Mouse (Mus musculus) right cerebral cortex, postnatal 10 days (tissue): ENCODE measurements around the gene Fam81b.
"Not testable (repeated sequence)": the region's sequence is repeated elsewhere in the genome, so short reads cannot be mapped to it uniquely, and the experiment has no call there.

ENCODE experiments used
- DNase-seq, 2 experiments: peaks; one replicate each; pipeline ENCODE4 v3.0.0; 2021; ENCODE audit warnings: low spot score in 2 of 2

Fam81b gene

DNA sequence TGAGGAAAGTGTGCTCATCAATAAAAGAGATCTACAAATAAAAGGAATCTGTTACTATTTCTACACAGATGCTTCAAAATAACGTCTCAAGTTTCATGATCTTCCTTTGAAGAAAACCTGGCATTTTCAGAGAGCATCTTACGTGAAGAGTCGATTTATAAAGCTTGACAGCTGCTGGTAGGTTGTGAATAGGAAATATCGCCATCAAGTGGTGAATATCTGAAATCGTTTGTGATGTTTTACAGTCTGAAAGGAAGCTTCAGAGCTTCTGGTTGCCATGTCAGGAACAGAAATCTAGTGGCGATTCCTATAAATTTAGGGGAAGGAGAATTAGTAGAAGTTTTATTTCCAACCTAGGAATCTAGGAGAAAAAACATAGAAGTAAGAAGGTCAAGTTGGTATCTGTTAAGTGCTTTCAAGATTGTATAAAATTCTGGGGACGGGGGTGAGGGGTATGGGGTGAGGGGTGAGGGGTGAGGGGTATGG lies at the start of gene Fam81b:
TSS of gene Fam81b (minus strand) at position 436 of the 486 bp plus-strand sequence.
- no peak for DNase-seq

GRCm38 (mm10) chr13:76345941-76346340 lies 41.1 kb upstream of the Fam81b start:
- DNase-seq = not testable (repeated sequence)

GRCm38 (mm10) chr13:76318635-76319034 lies 13.8 kb upstream of the Fam81b start:
- peak; percentile 55 to 72 for DNase-seq

DNA sequence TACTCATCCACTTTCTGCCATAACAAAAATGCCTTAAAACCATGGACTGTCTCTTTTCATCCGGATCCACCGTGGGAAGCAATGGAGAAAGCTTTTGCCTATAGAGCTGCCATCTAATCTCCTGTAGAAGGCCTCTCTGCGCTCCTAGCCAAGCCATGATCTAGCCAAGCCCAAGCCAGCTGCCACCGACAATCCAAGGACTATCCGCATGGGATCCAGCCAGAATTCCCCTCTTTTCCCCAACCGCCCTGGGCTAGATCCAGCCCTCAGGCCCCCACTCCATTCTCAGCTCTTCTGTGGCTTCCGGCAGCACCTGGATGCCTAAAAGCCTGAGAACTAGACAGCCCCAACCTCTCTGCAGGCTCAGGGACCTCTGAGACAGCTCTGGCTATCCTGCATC lies 6.7 kb upstream of the Fam81b start:
- DNase-seq = no peak

DNA sequence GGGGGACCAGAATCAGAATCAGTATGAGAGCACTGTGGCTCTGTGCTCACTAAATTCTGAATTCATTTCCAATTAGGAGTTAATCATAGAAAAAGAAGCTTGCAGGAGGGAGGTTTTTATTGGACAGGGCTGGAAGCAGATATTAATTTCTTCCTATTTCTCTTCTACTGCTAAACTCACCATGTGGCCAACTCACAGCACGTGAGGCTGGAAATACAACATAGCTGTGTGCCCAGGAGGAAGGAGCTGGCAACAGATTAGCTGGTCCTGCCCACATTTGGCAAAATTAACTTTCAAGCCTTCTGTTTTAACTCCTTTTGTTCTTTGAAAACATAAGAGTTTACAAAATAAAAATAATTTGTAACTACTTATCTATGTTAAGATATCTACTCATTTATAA lies 3.9 kb upstream of the Fam81b start:
- peak; percentile 39 to 42 for DNase-seq

DNA sequence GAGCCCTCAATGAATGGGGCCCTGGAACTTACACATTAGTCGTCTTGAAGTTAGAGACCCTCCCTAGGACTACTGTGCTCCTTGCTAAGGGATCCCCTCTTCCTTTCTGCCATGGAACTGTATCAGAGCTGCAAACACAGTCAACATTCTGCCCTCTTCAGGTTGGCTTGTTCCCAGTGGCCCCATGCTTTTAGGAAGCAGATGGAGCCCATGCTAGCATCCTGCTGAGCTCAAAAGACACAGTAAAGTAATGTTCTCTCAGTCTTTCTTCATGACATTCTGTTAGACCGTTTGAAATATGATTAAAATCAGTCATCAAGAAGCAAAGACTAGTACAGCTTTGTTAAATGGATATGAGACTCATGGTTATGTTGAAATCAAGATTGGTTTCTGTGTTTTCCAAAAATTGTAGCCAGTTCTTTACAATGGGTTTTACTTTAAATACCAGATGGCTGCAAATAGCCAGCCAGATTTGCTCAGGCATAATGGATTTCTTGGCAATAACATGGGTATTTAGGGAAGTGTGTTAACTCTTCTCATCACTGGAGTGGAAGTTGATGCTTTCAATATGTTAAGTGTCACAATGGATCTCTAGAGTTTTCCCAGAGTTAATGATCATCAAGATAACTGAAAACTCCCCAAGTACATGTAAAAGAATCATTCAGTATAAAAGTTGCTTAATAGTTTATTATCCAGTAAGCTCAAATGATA lies 938 bp upstream of the Fam81b start:
- peak; percentile 30 to 31 for DNase-seq

DNA sequence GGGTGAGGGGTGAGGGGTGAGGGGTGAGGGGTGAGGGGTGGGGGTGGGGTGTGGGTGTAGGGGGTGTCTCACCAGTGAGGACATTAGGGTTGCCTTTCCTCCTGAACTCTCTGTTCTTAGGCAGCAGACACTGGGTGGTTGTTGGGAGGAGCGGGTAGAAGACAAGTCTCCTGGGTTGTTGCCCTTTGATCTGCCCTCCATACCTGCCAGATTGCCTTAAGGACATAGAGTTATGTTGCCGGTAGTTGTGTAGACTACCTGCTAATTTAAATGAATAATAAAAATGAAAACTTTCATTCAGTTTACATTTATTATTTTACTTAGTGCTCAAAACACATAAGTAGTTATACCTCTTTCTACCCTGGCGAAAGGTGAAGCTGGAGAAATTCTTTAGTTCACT lies 369 bp upstream of the Fam81b start:
- no peak for DNase-seq

DNA sequence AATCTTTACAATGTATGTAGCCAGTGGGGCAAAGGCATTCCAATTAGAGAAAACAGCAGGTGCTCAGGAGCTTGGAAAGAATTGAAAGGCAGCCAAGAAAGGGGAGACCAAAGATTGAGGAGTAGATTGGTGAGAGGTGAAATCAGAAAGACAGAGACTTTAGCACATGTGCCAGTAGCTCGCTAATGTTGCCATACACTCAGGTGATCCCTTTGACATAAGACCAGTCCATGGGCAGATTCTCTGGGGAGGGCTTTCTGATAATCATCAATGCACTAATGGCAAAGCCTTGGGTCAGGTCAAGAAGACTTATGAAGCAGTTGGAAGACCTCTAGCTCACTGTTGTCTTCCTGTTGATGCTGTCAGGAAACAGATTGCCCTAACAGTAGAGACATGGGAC lies 671 bp downstream of the Fam81b start:
- no peak for DNase-seq

DNA sequence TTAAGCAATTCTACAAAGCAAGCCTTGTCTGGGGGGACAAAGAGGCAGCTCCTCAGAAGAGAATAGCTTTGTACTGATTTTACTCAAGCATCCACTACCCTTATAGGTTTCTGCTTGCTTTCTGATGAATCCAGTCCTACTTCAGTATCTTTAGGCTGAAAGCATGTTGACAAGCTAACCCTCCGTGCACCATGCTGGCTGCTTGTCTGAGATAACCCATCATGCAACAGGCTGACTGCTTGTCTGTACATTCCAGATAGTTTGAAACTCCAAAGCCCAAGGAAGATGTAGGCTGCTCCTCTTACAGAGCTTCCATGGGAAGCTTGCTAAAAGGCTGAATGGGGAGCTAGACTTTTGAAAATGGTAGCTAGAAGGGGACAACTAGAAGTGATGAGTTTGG lies 1.7 kb downstream of the Fam81b start:
- no peak for DNase-seq

DNA sequence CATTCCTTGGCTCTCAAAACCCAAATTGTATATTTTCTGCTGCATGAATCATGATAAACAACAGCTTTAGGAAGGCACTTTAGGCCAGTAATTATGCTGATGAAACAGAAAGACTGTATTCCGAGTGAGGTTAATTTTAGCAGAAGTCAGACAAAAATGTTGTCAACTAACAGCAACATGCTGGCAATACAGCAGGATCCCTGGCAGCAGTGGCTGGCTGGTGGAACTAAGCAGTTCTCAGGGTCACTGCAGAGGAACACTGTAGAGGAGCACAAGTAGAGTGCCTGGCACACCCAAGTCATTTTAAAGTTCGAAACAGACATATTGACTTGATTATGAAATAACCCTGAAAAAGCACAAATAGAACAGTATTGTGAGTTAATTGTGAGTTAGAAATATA lies 2.8 kb downstream of the Fam81b start:
- peak; percentile 33 to 40 for DNase-seq

DNA sequence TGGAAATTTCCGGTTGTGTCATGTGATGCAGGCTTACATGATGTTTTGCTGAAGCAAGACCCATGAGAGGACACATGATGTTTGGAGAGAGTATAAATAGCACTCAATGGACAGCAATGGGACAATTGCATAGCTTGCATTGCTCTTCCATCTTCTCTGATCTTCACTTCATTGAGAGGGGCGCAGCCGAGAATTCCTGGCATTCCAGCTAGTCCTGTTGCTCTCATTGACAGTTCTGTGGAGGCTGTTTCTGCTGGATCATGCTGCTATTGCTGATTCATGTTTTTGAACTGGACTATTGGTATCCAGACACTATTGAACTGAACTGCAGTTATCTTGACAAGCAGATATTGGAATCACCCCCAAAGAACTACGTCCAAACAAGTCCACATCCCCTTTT lies 12.8 kb downstream of the Fam81b start:
- DNase-seq = no peak

DNA sequence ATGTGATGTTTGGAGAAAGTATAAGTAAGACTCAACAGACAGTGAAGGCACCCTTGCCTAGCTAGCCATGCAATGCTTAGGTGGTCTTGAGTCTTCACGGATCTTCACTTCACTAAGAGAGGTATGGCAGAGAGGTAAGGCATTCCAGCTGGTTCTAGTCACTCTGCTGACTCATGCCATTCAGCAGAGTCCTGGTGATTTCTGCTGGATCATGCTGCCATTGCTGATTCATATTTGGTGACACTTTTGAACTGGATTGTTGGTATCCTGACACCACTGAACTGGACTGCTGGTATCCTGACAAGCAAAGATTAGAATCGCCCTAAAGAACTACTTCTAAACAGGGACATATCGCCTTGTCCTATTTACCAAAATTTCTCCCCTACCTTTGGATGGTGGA lies 20.3 kb downstream of the Fam81b start:
- no peak for DNase-seq

GRCm38 (mm10) chr13:76264361-76265026 lies 40.4 kb downstream of the Fam81b start:
- peak; percentile 25 to 41 for DNase-seq

DNA sequence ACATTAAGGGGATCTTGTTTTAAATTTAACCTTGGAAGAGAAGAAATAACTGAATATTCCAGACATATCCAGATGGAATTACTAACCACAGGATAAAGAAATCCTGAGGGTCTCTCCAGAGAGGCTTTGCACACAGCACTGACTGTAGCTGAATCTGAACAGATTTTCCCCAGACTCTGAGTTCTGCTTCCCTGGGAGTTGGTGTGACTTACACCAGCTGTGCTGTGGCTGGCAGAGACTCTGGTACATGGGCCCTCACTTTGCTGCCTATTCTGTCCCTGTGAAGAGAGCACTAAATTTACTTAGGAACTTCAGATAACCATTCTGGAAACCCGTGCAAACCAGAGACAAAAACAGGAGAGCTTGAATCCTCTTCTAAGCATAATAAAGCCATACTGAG lies 46.1 kb downstream of the Fam81b start:
- peak; percentile 72 to 86 for DNase-seq

DNA sequence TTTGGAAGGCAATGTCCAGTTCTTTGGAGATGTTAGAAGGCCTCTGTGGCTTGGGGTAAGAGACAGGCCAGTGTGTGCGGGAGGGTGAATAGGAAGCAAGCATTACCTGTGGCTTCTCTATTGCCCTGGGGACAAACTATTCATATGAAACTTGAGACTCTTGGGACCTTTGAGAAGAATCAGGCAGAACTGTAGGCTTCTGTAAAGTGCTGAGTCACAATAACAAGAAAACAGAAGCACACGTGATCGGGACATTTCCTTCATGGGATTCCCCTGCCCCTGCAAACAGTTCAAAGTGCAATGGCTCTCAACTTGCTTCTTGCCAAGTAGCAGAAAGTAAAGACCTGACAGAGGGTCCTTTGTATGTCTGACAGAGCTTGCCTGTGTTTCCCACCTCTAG lies 48.5 kb downstream of the Fam81b start:
- DNase-seq = no peak

DNA sequence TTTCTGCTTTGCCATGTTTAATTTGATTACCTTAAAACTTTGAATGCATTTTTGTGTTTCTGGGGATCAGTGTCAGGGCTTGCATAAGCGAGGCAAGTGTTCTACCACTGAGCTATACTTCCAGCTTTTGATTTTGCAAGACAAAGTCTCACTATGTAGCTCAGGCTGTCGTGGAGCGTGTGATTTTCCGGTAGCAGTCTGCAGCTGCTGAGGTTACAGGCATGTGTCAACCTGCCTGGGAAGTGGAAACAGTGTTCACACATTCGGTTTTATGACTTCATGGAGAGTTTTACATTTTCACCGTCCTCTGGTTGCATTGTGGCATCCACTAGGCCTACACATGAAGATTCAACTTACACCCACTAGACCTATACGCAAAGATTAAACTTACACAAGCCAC lies 54.8 kb downstream of the Fam81b start:
- DNase-seq = no peak

GRCm38 (mm10) chr13:76249066-76249465 lies 55.8 kb downstream of the Fam81b start:
- DNase-seq = no peak

DNA sequence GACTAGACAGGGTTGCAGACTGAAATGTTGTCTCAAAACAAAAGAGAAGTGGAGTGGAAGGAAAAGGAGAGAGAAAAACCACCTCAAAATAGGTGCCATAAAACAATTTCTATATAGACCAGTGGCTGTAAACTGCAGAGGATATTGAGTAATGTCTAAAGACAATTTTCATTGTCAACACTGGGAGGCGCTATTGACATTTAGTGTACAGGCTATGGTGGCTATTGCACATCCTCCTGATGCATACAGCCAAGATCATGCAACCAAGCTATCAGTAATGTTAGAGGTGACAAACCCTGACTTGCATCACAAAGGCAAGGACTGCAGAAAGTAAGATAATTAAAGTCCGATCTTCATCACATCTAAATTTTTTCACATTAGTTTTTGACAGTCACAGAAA lies 89.5 kb downstream of the Fam81b start:
- no peak for DNase-seq

GRCm38 (mm10) chr13:76214928-76215327 lies 89.9 kb downstream of the Fam81b start:
- DNase-seq = no peak

GRCm38 (mm10) chr13:76199943-76200342 lies 104.9 kb downstream of the Fam81b start:
- no peak for DNase-seq

DNA sequence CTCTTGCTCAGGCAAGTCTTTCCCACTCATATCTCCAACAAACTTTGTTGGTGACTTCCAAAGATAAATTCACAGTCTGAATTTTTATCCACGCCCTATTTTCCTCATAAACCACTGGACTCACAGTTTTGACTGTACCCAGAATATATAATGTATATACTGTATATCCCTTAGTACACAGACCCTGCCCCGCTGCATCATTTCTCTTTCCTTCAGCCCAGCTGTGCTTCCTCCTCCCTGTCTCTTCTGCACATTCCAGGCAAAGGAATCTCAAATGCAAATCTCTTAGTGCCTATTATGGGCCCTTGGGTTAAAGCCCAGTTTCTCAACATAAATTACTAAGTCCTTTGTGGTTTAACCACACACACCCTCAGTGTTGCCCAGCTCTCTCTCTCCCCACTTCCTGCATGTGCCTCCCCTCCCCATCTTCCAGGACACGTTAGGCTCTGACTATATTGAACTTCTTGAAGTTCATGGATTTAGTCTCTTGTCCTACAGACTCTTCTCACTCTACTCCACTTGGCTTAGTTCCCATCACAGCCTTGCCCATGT lies 107.5 kb downstream of the Fam81b start:
- DNase-seq = no peak

GRCm38 (mm10) chr13:76195431-76196138 lies 109.3 kb downstream of the Fam81b start:
- DNase-seq = no peak
